Comparison of ENCODE assay signal across 8 mouse cellular contexts in genomic region chrX:38576078-38576477, GRCm38 (mm10). TPM values are rescaled to one million over a fixed set of nuclear protein-coding genes. Genes with fewer than 3 reads are reported as not detected.
DNase-seq lines count a peak whose midpoint lies in the region; ATAC-seq and TF ChIP-seq lines count a peak whose summit lies in the region.

Gene Cul4b (minus strand): TSS chrX:38576196.

- H3K4me2 ChIP-seq in midbrain, embryonic 15.5 days = no peak within 1 kb of the TSS

- H3K27me3 ChIP-seq in heart, embryonic 10.5 days (ENCODE audit: insufficient read depth, poor library complexity, severe bottlenecking) = no peaks in the 10 kb centered on the region
- no peaks in the 10 kb centered on the region for H3K27me3 ChIP-seq in midbrain, embryonic 15.5 days (replicated peaks)

- no peak within 1 kb of the TSS for H3K4me3 ChIP-seq in layer of hippocampus, adult 2 months
- no peak within 1 kb of the TSS for H3K4me3 ChIP-seq in brown adipose tissue, adult 24 weeks (ENCODE audit: insufficient read depth, low read depth, low read length)
- H3K4me3 ChIP-seq in heart, embryonic 10.5 days = no peak within 1 kb of the TSS
- no peak within 1 kb of the TSS for H3K4me3 ChIP-seq in midbrain, embryonic 15.5 days

- ATAC-seq in midbrain, embryonic 15.5 days (replicated peaks) = no peak

- TF ChIP-seq CTCF in layer of hippocampus, adult 2 months (conservative IDR thresholded peaks at IDR 0.05) = no peak

- no peaks in the 10 kb centered on the region for H3K36me3 ChIP-seq in heart, embryonic 10.5 days
- H3K36me3 ChIP-seq in midbrain, embryonic 15.5 days (replicated peaks) = no peaks in the 10 kb centered on the region

- 65% methylated on average over 15 of the region's 15 CpGs for WGBS in heart, embryonic 10.5 days
- WGBS in midbrain, embryonic 15.5 days = 88% methylated on average over 15 of the region's 15 CpGs

- no peak within 1 kb of the TSS for H3K27ac ChIP-seq in layer of hippocampus, adult 2 months
- no peak within 1 kb of the TSS for H3K27ac ChIP-seq in brown adipose tissue, adult 24 weeks (replicated peaks; ENCODE audit: low read depth, low read length)
- no peak within 1 kb of the TSS for H3K27ac ChIP-seq in heart, embryonic 10.5 days
- no peak within 1 kb of the TSS for H3K27ac ChIP-seq in midbrain, embryonic 15.5 days

- DNase-seq in layer of hippocampus, adult 2 months (ENCODE audit: low spot score in 2 of 2) = no peak
- no peak for DNase-seq in layer of hippocampus, adult 9-10 months (ENCODE audit: low spot score)
- peak; percentile 75 for DNase-seq in heart, embryonic 10.5 days (ENCODE audit: low spot score)
- DNase-seq in layer of hippocampus, postnatal 36 days = no peak
- DNase-seq in adipocyte (ENCODE audit: low spot score) = no peak
- no peak for DNase-seq in urinary bladder, adult 18-20 months (ENCODE audit: low spot score in 2 of 2)

- no peak within 1 kb of the TSS for H3K9ac ChIP-seq in midbrain, embryonic 15.5 days

- no peaks in the 10 kb centered on the region for H3K9me3 ChIP-seq in heart, embryonic 10.5 days
- no peaks in the 10 kb centered on the region for H3K9me3 ChIP-seq in midbrain, embryonic 15.5 days

- no peaks in the 10 kb centered on the region for H3K4me1 ChIP-seq in brown adipose tissue, adult 24 weeks (ENCODE audit: control insufficient read depth, insufficient read depth, insufficient read length, low read length)
- no peaks in the 10 kb centered on the region for H3K4me1 ChIP-seq in heart, embryonic 10.5 days
- H3K4me1 ChIP-seq in midbrain, embryonic 15.5 days = no peaks in the 10 kb centered on the region

RNA-seq across cellular contexts. Expression of gene Cul4b, which starts in this region (rescaled TPM):
- total RNA-seq in layer of hippocampus, adult 2 months (2021) = 10 to 100 TPM; 34.5 to 36.4 TPM
- 21.8 and 26.3 TPM in 2 replicates for polyA plus RNA-seq in brown adipose tissue, adult 24 weeks (2012; ENCODE audit: insufficient read depth, insufficient read length, missing spikeins)
- 32.6 and 34.2 TPM in 2 replicates for polyA plus RNA-seq in heart, embryonic 10.5 days (2016; fragmentation: Nextera tagmentation; extraction: Ambion mirVana)
- 10 to 100 TPM; 34.0 to 34.3 TPM for total RNA-seq in layer of hippocampus, postnatal 36 days (2021)
- 14.3 and 16.2 TPM in 2 replicates for polyA plus RNA-seq in midbrain, embryonic 15.5 days (2015; fragmentation: Nextera tagmentation; extraction: Ambion mirVana)
